Mouse (Mus musculus) stomach, embryonic 14.5 days (tissue): ENCODE measurements around the gene Zfp954. TPM values are rescaled to one million over a fixed set of nuclear protein-coding genes. Genes with fewer than 3 reads are reported as not detected.
A peak's percentile ranks its signal among the peaks of the same experiment; 100 is the strongest.
"Not testable (repeated sequence)": the region's sequence is repeated elsewhere in the genome, so short reads cannot be mapped to it uniquely, and the experiment has no call there.

ENCODE experiments used
- ATAC-seq: fragments of 200-750 bp; cut with Nextera tagmentation; 2 replicates; pipeline ENCODE4 v1.8.0; 2017; ENCODE audit warnings: low read depth, moderate TSS enrichment; ENCODE audit not compliant: insufficient number of reproducible peaks, insufficient read depth, low FRiP score
- H3K27ac ChIP-seq: fragments of 300-500 bp; sonication (generic); 2 replicates; pipeline ENCODE4 v1.5.1; 2014; ENCODE audit warnings: mild to moderate bottlenecking, low read length, moderate library complexity, mixed read lengths
- H3K27me3 ChIP-seq: fragments of 300-500 bp; sonication (generic); 2 replicates; pipeline ENCODE4 v1.6.1; 2014; ENCODE audit warnings: low read length, control low read depth, mixed read lengths; ENCODE audit not compliant: control insufficient read depth, insufficient read depth
- H3K36me3 ChIP-seq: fragments of 300-500 bp; sonication (generic); 2 replicates; pipeline ENCODE4 v1.6.1; 2014; ENCODE audit warnings: mild to moderate bottlenecking, control low read depth, low read length, moderate library complexity, mixed read lengths; ENCODE audit not compliant: control insufficient read depth, insufficient read depth
- H3K4me1 ChIP-seq: fragments of 300-500 bp; sonication (generic); 2 replicates; pipeline ENCODE4 v1.6.1; 2014; ENCODE audit warnings: low read length, control low read depth, mixed read lengths; ENCODE audit not compliant: control insufficient read depth, insufficient read depth
- H3K4me2 ChIP-seq: fragments of 300-500 bp; sonication (generic); replicated peaks from 2 replicates; pipeline ENCODE4 v1.6.1; 2014; ENCODE audit warnings: low read depth, low read length, control low read depth
- H3K4me3 ChIP-seq: fragments of 300-500 bp; sonication (generic); 2 replicates; pipeline ENCODE4 v1.5.1; 2014; ENCODE audit warnings: low read depth, low read length, control low read depth
- H3K9ac ChIP-seq: fragments of 300-500 bp; sonication (generic); replicated peaks from 2 replicates; pipeline ENCODE4 v1.6.1; 2014; ENCODE audit warnings: low read depth, mild to moderate bottlenecking, control low read depth, low read length, moderate library complexity, mixed read lengths
- H3K9me3 ChIP-seq: fragments of 300-500 bp; sonication (generic); 2 replicates; pipeline ENCODE4 v1.6.1; 2016; ENCODE audit warnings: low read depth, low read length, control low read depth; ENCODE audit not compliant: control insufficient read depth
- WGBS: fragments of 180-500 bp; shearing (Covaris S2); extraction: QIAGEN DNeasy Blood & Tissue Kit; methylation state at CpG from one replicate; pipeline ENCODE4 v1.1.7; 2014; 5-methylcytosine and 5-hydroxymethylcytosine counted together
- polyA plus RNA-seq: library from polyadenylated mRNA; unstranded; fragments of >200 nt; fragmentation: Nextera tagmentation; extraction: Ambion mirVana; gene quantifications from 2 replicates; pipeline ENCODE4 v1.2.1, GENCODE M21; 2014

The Zfp954 gene
- 14.7 and 16.2 TPM in 2 replicates for polyA plus RNA-seq

- H3K9me3 ChIP-seq, result no peaks in the 10 kb centered on the region
- no peaks in the 10 kb centered on the region for H3K27me3 ChIP-seq
- peak within 1 kb of the TSS; percentile 59 for H3K4me3 ChIP-seq
- H3K27ac ChIP-seq, result no peak within 1 kb of the TSS; the same call in 1 of the 2 replicates
- ATAC-seq, result peak; percentile 93
- H3K4me2 ChIP-seq, result peak within 1 kb of the TSS; percentile 51
- H3K4me1 ChIP-seq, result no peaks in the 10 kb centered on the region
- H3K9ac ChIP-seq, result peak within 1 kb of the TSS; percentile 50
- H3K36me3 ChIP-seq, result peaks cover 7% of the 10 kb centered on the region
- under 1% methylated on average over 30 of the region's 30 CpGs for WGBS
These were observed at the start of gene Zfp954 for GRCm38 (mm10) chr7:7120921-7121601. Gene Zfp954 (minus strand): TSS chr7:7121488.

GRCm38 (mm10) chr7:7145991-7146608 is 24.8 kb upstream of the Zfp954 start:
- no peaks in the 10 kb centered on the region for H3K27me3 ChIP-seq
- 90% methylated on average over 15 of the region's 15 CpGs for WGBS

GRCm38 (mm10) chr7:7144215-7144614 is 22.9 kb upstream of the Zfp954 start:
- no peak overlapping the region for H3K4me2 ChIP-seq
- 82% methylated on average over 1 of the region's 1 CpGs for WGBS
- no peak overlapping the region for H3K4me3 ChIP-seq
- no peaks in the 10 kb centered on the region for H3K36me3 ChIP-seq
- H3K27me3 ChIP-seq, result no peaks in the 10 kb centered on the region
- no peaks in the 10 kb centered on the region for H3K9me3 ChIP-seq
- no peak overlapping the region for H3K27ac ChIP-seq
- ATAC-seq, result no peak
- H3K4me1 ChIP-seq, result no peaks in the 10 kb centered on the region
- no peak overlapping the region for H3K9ac ChIP-seq

More at GRCm38 (mm10) chr7:7145991-7146608, 24.8 kb upstream of the Zfp954 start:
- no peaks in the 10 kb centered on the region for H3K4me1 ChIP-seq
- no peak overlapping the region for H3K4me3 ChIP-seq
- no peak for ATAC-seq
- H3K4me2 ChIP-seq, result no peak overlapping the region
- no peak overlapping the region for H3K9ac ChIP-seq
- H3K27ac ChIP-seq, result no peak overlapping the region
- no peaks in the 10 kb centered on the region for H3K36me3 ChIP-seq
- no peaks in the 10 kb centered on the region for H3K9me3 ChIP-seq

GRCm38 (mm10) chr7:7136379-7136866 is 15.1 kb upstream of the Zfp954 start, which contains the start of gene Zfp773:
Gene Zfp773 (minus strand): TSS chr7:7136755.
- no peaks in the 10 kb centered on the region for H3K4me1 ChIP-seq
- peak; percentile 95 for ATAC-seq
- H3K4me3 ChIP-seq, result peak within 1 kb of the TSS; percentile 41
- H3K27me3 ChIP-seq, result no peaks in the 10 kb centered on the region
- no peaks in the 10 kb centered on the region for H3K9me3 ChIP-seq
- H3K36me3 ChIP-seq, result no peaks in the 10 kb centered on the region
- no peak within 1 kb of the TSS for H3K27ac ChIP-seq
- H3K4me2 ChIP-seq, result peak within 1 kb of the TSS; percentile 50
- 7% methylated on average over 16 of the region's 16 CpGs for WGBS
- peak within 1 kb of the TSS; percentile 28; the same call in 1 of the 2 replicates for H3K9ac ChIP-seq

GRCm38 (mm10) chr7:7132751-7133150 is 11.5 kb upstream of the Zfp954 start:
- no peak overlapping the region for H3K4me3 ChIP-seq
- H3K9me3 ChIP-seq, result no peaks in the 10 kb centered on the region
- H3K4me2 ChIP-seq, result no peak overlapping the region
- no peaks in the 10 kb centered on the region for H3K27me3 ChIP-seq
- no peaks in the 10 kb centered on the region for H3K36me3 ChIP-seq
- no peak for ATAC-seq
- H3K9ac ChIP-seq, result no peak overlapping the region
- WGBS, result 78% methylated on average over 8 of the region's 8 CpGs
- H3K27ac ChIP-seq, result no peak overlapping the region
- no peaks in the 10 kb centered on the region for H3K4me1 ChIP-seq

- not testable (repeated sequence) for H3K27me3 ChIP-seq, H3K4me2 ChIP-seq, H3K9me3 ChIP-seq, H3K9ac ChIP-seq, H3K4me3 ChIP-seq, H3K27ac ChIP-seq, H3K4me1 ChIP-seq, ATAC-seq, H3K36me3 ChIP-seq
- 93% methylated on average over 14 of the region's 15 CpGs for WGBS
These were observed 9.3 kb upstream of the Zfp954 start for GRCm38 (mm10) chr7:7130491-7131124.

GRCm38 (mm10) chr7:7121602-7121980 is 303 bp upstream of the Zfp954 start:
- no peaks in the 10 kb centered on the region for H3K9me3 ChIP-seq
- H3K4me3 ChIP-seq, result peak overlapping the region; percentile 59
- no peaks in the 10 kb centered on the region for H3K4me1 ChIP-seq
- no peak overlapping the region for H3K9ac ChIP-seq
- H3K27ac ChIP-seq, result no peak overlapping the region
- ATAC-seq, result no peak
- peak overlapping the region; percentile 51 for H3K4me2 ChIP-seq
- WGBS, result 44% methylated on average over 6 of the region's 6 CpGs
- no peaks in the 10 kb centered on the region for H3K27me3 ChIP-seq
- H3K36me3 ChIP-seq, result peaks cover 3% of the 10 kb centered on the region; the same call in 1 of the 2 replicates

GRCm38 (mm10) chr7:7118441-7118840 is 2.8 kb downstream of the Zfp954 start:
- no peaks in the 10 kb centered on the region for H3K27me3 ChIP-seq
- ATAC-seq, result no peak
- no peak overlapping the region for H3K9ac ChIP-seq
- no peak overlapping the region for H3K27ac ChIP-seq
- no peak overlapping the region for H3K4me3 ChIP-seq
- 87% methylated on average over 2 of the region's 2 CpGs for whole genome bisulfite sequencing
- H3K4me2 ChIP-seq, result no peak overlapping the region
- H3K36me3 ChIP-seq, result peaks cover 22% of the 10 kb centered on the region
- no peaks in the 10 kb centered on the region for H3K4me1 ChIP-seq
- H3K9me3 ChIP-seq, result no peaks in the 10 kb centered on the region
